Mouse (Mus musculus): ENCODE results near the gene Senp3.

GRCm38 (mm10) chr11:69695361-69696181 is 13.7 kb upstream of the Senp3 start, which contains the start of the genes Tnfsf12 and Tnfsfm13:
- TF ChIP-seq POLR2A (IDR thresholded peaks at IDR 0.05; ENCODE audit: insufficient read depth, low read depth, low read length) (no peak), CTCF (IDR thresholded peaks at IDR 0.05; ENCODE audit: insufficient read depth, low read depth, low read length) (no peak)
